Mouse (Mus musculus) brain, embryonic 14.5 days (tissue): Measurements from ENCODE around the gene Vps45.

Source experiments
- CTCF ChIP-seq: fragments of 200-500 bp; IDR thresholded peaks from 2 replicates; pipeline ENCODE4 v1.5.1; 2012; ENCODE audit warnings: inconsistent platforms, mild to moderate bottlenecking, moderate library complexity, borderline replicate concordance; ENCODE audit not compliant: insufficient read depth, insufficient read length; ENCODE audit errors: extremely low read depth
- POLR2A ChIP-seq: fragments of 200-500 bp; IDR thresholded peaks from 2 replicates; pipeline ENCODE4 v1.6.1; 2012; ENCODE audit warnings: mild to moderate bottlenecking, inconsistent platforms, borderline replicate concordance; ENCODE audit not compliant: poor library complexity, insufficient read depth, insufficient read length, severe bottlenecking; ENCODE audit errors: extremely low read depth

DNA sequence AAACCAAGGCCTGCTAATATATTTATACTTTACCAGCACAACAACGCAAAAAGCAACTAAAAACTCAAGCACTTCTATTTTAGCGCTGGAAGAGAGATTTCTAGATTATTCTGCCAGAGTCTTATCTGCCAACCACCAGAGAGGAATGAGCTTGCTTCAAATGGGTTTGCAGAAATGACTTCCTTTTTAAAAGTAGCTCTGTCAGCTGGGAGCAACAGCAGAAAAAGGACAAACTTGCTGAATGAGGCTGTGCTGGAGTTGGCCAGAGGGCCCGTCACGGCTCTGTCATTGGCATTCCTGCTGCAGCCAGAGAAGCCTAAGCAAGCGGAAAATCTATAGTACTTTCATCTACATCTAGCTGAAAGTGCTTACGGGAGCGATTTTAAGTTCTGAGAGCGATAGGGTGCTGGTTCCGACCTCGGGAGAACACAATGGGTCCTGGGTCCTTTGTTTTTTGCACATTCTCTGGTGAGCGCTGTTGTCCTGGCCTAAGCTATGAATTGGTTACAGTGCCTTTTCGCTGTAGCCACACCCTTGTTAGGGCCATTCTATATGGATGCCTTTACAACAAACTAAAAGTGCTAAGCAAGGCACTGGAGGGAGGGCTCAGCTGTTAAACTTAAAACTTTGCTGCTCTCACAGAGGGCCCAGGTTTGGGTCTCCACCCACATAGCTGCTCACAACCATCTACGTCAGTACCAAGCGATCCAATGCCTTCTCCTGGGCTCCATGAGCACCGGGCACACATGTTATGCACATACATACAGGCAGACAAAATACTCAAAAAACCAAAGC is 24.6 kb upstream of the Vps45 start:
- TF ChIP-seq CTCF (no peak), POLR2A (no peak)
